In genomic region chr13:21478759-21479670, GRCm38 (mm10) we compare ENCODE assay signal across 8 mouse cellular contexts. TPM values are rescaled to one million over a fixed set of nuclear protein-coding genes. Genes with fewer than 3 reads are reported as not detected.
DNase-seq lines count a peak whose midpoint lies in the region; ATAC-seq lines count a peak whose summit lies in the region.
"Not testable (repeated sequence)": the region's sequence is repeated elsewhere in the genome, so short reads cannot be mapped to it uniquely, and the experiment has no call there.

TSS of gene Zkscan4 (plus strand) at chr13:21478907.
TSS of gene Gm10065 (minus strand) at chr13:21479441.

- not testable (repeated sequence) for H3K4me1 ChIP-seq in forebrain, embryonic 12.5 days; kidney, embryonic 15.5 days; limb, embryonic 12.5 days (replicated peaks)
- H3K4me1 ChIP-seq in heart, embryonic 13.5 days: peaks cover 14% of the 10 kb centered on the region
- peaks cover 15% of the 10 kb centered on the region for H3K4me1 ChIP-seq in midbrain, embryonic 10.5 days

- peak within 1 kb of the TSS; percentile 69 for H3K4me2 ChIP-seq in forebrain, embryonic 12.5 days
- peak within 1 kb of the TSS; percentile 72 for H3K4me2 ChIP-seq in heart, embryonic 13.5 days
- H3K4me2 ChIP-seq in kidney, embryonic 15.5 days: peak within 1 kb of the TSS; percentile 71
- H3K4me2 ChIP-seq in limb, embryonic 12.5 days: peak within 1 kb of the TSS; percentile 67

- H3K27ac ChIP-seq in forebrain, embryonic 12.5 days: peak within 1 kb of the TSS; percentile 70; the same call in 1 of the 2 replicates
- peak within 1 kb of the TSS; percentile 79 for H3K27ac ChIP-seq in heart, embryonic 13.5 days (replicated peaks)
- peak within 1 kb of the TSS; percentile 86 for H3K27ac ChIP-seq in kidney, embryonic 15.5 days
- peak within 1 kb of the TSS; percentile 78 for H3K27ac ChIP-seq in limb, embryonic 12.5 days
- peak within 1 kb of the TSS; percentile 83 for H3K27ac ChIP-seq in midbrain, embryonic 10.5 days (replicated peaks)

- ATAC-seq in forebrain, embryonic 12.5 days (ENCODE audit: low FRiP score): peak; percentile 89
- peak; percentile 25; the same call in 1 of the 2 replicates for ATAC-seq in heart, embryonic 13.5 days (ENCODE audit: extremely low read depth, insufficient number of reproducible peaks, low FRiP score, low TSS enrichment)
- peak; percentile 93 for ATAC-seq in kidney, embryonic 15.5 days (replicated peaks; ENCODE audit: low FRiP score)
- ATAC-seq in limb, embryonic 12.5 days (ENCODE audit: insufficient number of reproducible peaks, insufficient read depth, low FRiP score, low TSS enrichment, low read depth): peak; percentile 75

- DNase-seq in 3T3-L1 (ENCODE audit: low read depth, low spot score): peak; percentile 49
- DNase-seq in cerebellum, adult 11 months: peak; percentile 65
- peak; percentile 72 for DNase-seq in midbrain, embryonic 10.5 days (ENCODE audit: low spot score)
- peak; percentile 68 to 75 for DNase-seq in right cerebral cortex, postnatal 36 days (ENCODE audit: low spot score in 2 of 2)

- not testable (repeated sequence) for H3K27me3 ChIP-seq in forebrain, embryonic 12.5 days; heart, embryonic 13.5 days (replicated peaks); kidney, embryonic 15.5 days; limb, embryonic 12.5 days; midbrain, embryonic 10.5 days (ENCODE audit: low read depth, poor library complexity, severe bottlenecking)

- peak within 1 kb of the TSS; percentile 74 for H3K9ac ChIP-seq in forebrain, embryonic 12.5 days
- H3K9ac ChIP-seq in heart, embryonic 13.5 days: peak within 1 kb of the TSS; percentile 84
- H3K9ac ChIP-seq in kidney, embryonic 15.5 days: peak within 1 kb of the TSS; percentile 52
- peak within 1 kb of the TSS; percentile 70 for H3K9ac ChIP-seq in limb, embryonic 12.5 days (replicated peaks)

- WGBS in forebrain, embryonic 12.5 days: 4% methylated on average over 29 of the region's 31 CpGs
- 3% methylated on average over 31 of the region's 31 CpGs for WGBS in heart, embryonic 13.5 days
- 2% methylated on average over 31 of the region's 31 CpGs for WGBS in kidney, embryonic 15.5 days
- 4% methylated on average over 29 of the region's 31 CpGs for WGBS in limb, embryonic 12.5 days
- 5% methylated on average over 31 of the region's 31 CpGs for WGBS in midbrain, embryonic 10.5 days

- peak within 1 kb of the TSS; percentile 54 for H3K4me3 ChIP-seq in forebrain, embryonic 12.5 days (replicated peaks)
- H3K4me3 ChIP-seq in heart, embryonic 13.5 days: peak within 1 kb of the TSS; percentile 63
- peak within 1 kb of the TSS; percentile 63 for H3K4me3 ChIP-seq in kidney, embryonic 15.5 days (replicated peaks)
- peak within 1 kb of the TSS; percentile 55 for H3K4me3 ChIP-seq in limb, embryonic 12.5 days (replicated peaks)
- peak within 1 kb of the TSS; percentile 68 for H3K4me3 ChIP-seq in midbrain, embryonic 10.5 days

- not testable (repeated sequence) for H3K36me3 ChIP-seq in forebrain, embryonic 12.5 days (replicated peaks); heart, embryonic 13.5 days; kidney, embryonic 15.5 days; limb, embryonic 12.5 days; midbrain, embryonic 10.5 days

- not testable (repeated sequence) for H3K9me3 ChIP-seq in forebrain, embryonic 12.5 days; heart, embryonic 13.5 days; kidney, embryonic 15.5 days (replicated peaks); limb, embryonic 12.5 days; midbrain, embryonic 10.5 days (replicated peaks)

RNA-seq across cellular contexts. Expression of gene Zkscan4, which starts in this region (rescaled TPM):
- 6.3 and 6.4 TPM in 2 replicates for polyA plus RNA-seq in forebrain, embryonic 12.5 days (2016; fragmentation: Nextera tagmentation; extraction: Ambion mirVana)
- 1.4 and 2.0 TPM in 2 replicates for polyA plus RNA-seq in heart, embryonic 13.5 days (2015; fragmentation: Nextera tagmentation; extraction: Ambion mirVana)
- 3.5 and 4.0 TPM in 2 replicates for polyA plus RNA-seq in kidney, embryonic 15.5 days (2015; fragmentation: Nextera tagmentation; extraction: Ambion mirVana)
- polyA plus RNA-seq in limb, embryonic 12.5 days (2016; fragmentation: Nextera tagmentation; extraction: Ambion mirVana): 3.6 and 4.1 TPM in 2 replicates
- polyA plus RNA-seq in midbrain, embryonic 10.5 days (2016; fragmentation: Nextera tagmentation; extraction: Ambion mirVana): 5.0 and 5.3 TPM in 2 replicates

RNA-seq across cellular contexts. Expression of gene Gm10065, which starts in this region (rescaled TPM):
- not detected in 2 replicates for polyA plus RNA-seq in forebrain, embryonic 12.5 days (2016; fragmentation: Nextera tagmentation; extraction: Ambion mirVana)
- polyA plus RNA-seq in heart, embryonic 13.5 days (2015; fragmentation: Nextera tagmentation; extraction: Ambion mirVana): not detected in 2 replicates
- polyA plus RNA-seq in kidney, embryonic 15.5 days (2015; fragmentation: Nextera tagmentation; extraction: Ambion mirVana): not detected in 2 replicates
- polyA plus RNA-seq in limb, embryonic 12.5 days (2016; fragmentation: Nextera tagmentation; extraction: Ambion mirVana): not detected in 2 replicates
- polyA plus RNA-seq in midbrain, embryonic 10.5 days (2016; fragmentation: Nextera tagmentation; extraction: Ambion mirVana): not detected in 2 replicates

Comparison
In these comparisons a context has a peak if more than half of its experiments do, and no peak if none do; other contexts are left out.
1. Peak in every context shown above with its lines: DNase-seq, ATAC-seq, H3K4me3 ChIP-seq and H3K27ac ChIP-seq.
2. ATAC-seq: peak in every context shown above with its lines; median percentile 93 in kidney, embryonic 15.5 days; 89 in forebrain, embryonic 12.5 days; 75 in limb, embryonic 12.5 days; 25 in heart, embryonic 13.5 days.